Mouse (Mus musculus) lung, embryonic 15.5 days (tissue): ENCODE measurements around the gene Myh14. TPM values are rescaled to one million over a fixed set of nuclear protein-coding genes. Genes with fewer than 3 reads are reported as not detected.
A peak's percentile ranks its signal among the peaks of the same experiment; 100 is the strongest.

Source experiments
- ATAC-seq: fragments of 200-750 bp; cut with Nextera tagmentation; 2 replicates; pipeline ENCODE4 v1.8.0; 2017; ENCODE audit warnings: moderate number of reproducible peaks, borderline replicate concordance; ENCODE audit not compliant: low FRiP score, low TSS enrichment; ENCODE audit errors: extremely low read depth
- H3K27ac ChIP-seq: fragments of 300-500 bp; sonication (generic); 2 replicates; pipeline ENCODE4 v1.5.1; 2015; ENCODE audit warnings: moderate library complexity, mild to moderate bottlenecking, inconsistent platforms
- H3K27me3 ChIP-seq: fragments of 300-500 bp; sonication (generic); 2 replicates; pipeline ENCODE4 v1.6.1; 2015; ENCODE audit warnings: inconsistent platforms
- H3K36me3 ChIP-seq: fragments of 300-500 bp; sonication (generic); 2 replicates; pipeline ENCODE4 v1.6.1; 2015; ENCODE audit warnings: inconsistent platforms
- H3K4me1 ChIP-seq: fragments of 300-500 bp; sonication (generic); 2 replicates; pipeline ENCODE4 v1.6.1; 2015; ENCODE audit warnings: inconsistent platforms
- H3K4me2 ChIP-seq: fragments of 300-500 bp; sonication (generic); 2 replicates; pipeline ENCODE4 v1.6.1; 2015; ENCODE audit warnings: inconsistent platforms, mild to moderate bottlenecking, moderate library complexity
- H3K4me3 ChIP-seq: fragments of 300-500 bp; sonication (generic); 2 replicates; pipeline ENCODE4 v1.5.1; 2015; ENCODE audit warnings: mild to moderate bottlenecking, inconsistent platforms
- H3K9ac ChIP-seq: fragments of 300-500 bp; sonication (generic); 2 replicates; pipeline ENCODE4 v1.6.1; 2015; ENCODE audit warnings: inconsistent platforms
- H3K9me3 ChIP-seq: fragments of 300-500 bp; sonication (generic); 2 replicates; pipeline ENCODE4 v1.6.1; 2016; ENCODE audit warnings: inconsistent platforms
- WGBS: fragments of 180-500 bp; shearing (Covaris S2); methylation state at CpG from one replicate; pipeline ENCODE4 v1.1.7; 2015; 5-methylcytosine and 5-hydroxymethylcytosine counted together
- polyA plus RNA-seq: library from polyadenylated mRNA; unstranded; fragments of >200 nt; fragmentation: Nextera tagmentation; extraction: Ambion mirVana; gene quantifications from 2 replicates; pipeline ENCODE4 v1.2.1, GENCODE M21; 2015

Myh14 gene
- polyA plus RNA-seq, 1 experiment from 2014 or later: 47.8 TPM

- no peak overlapping the region for H3K9ac ChIP-seq
- H3K36me3 ChIP-seq: no peaks in the 10 kb centered on the region
- peaks cover 5% of the 10 kb centered on the region; the same call in 1 of the 2 replicates for H3K27me3 ChIP-seq
- WGBS: 80% methylated on average over 15 of the region's 15 CpGs
- H3K27ac ChIP-seq: no peak overlapping the region
- ATAC-seq: no peak
- H3K9me3 ChIP-seq: no peaks in the 10 kb centered on the region
- H3K4me2 ChIP-seq: no peak overlapping the region
- H3K4me3 ChIP-seq: no peak overlapping the region
- no peaks in the 10 kb centered on the region for H3K4me1 ChIP-seq
These were observed 42.1 kb downstream of the Myh14 start for GRCm38 (mm10) chr7:44628402-44629034.

DNA sequence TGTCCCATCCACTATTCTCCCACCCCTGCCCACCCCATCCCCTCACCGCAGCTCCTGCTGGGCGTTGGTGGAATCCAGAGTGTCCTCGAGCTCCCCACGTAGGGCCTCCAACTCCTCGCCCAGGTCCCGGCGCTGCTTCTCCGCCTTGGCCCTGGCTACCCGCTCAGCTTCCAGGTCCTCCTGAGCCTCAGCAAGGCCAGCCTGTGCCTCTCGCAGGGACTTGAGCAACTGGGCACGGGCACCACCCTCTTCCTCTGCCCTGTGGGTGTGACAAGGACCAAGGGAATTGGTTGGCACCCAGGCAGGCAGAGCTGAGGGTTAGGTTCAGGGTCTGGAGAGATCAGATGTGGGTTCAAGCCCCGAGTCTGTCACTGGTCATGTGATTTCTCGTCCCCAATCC, 43.7 kb downstream of the Myh14 start:
- H3K9me3 ChIP-seq: no peaks in the 10 kb centered on the region
- no peak overlapping the region for H3K4me2 ChIP-seq
- no peak overlapping the region for H3K9ac ChIP-seq
- ATAC-seq: no peak
- WGBS: 71% methylated on average over 13 of the region's 13 CpGs
- no peak overlapping the region for H3K27ac ChIP-seq
- H3K4me3 ChIP-seq: no peak overlapping the region
- no peaks in the 10 kb centered on the region for H3K4me1 ChIP-seq
- H3K27me3 ChIP-seq: no peaks in the 10 kb centered on the region
- H3K36me3 ChIP-seq: 0 out of 2 replicates have a peak, but pooled peaks cover 3% of the 10 kb centered on the region

DNA sequence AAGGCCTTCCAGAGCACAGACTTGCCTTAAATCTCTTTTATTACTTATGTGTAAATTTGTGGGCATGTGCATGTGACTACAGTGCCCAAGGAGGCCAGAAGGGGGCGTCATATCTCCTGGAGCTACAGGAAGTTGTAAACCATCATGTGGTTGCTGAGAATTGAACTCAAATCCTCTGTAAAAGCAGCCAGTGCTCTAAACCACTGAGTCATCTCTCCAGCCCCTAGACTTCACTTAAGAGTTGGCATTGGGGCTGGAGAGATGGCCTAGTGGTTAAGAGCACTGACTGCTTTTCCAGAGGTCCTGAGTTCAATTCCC, 44.6 kb downstream of the Myh14 start:
- Histone ChIP-seq H3K4me1 (no peaks in the 10 kb centered on the region), H3K27ac (no peak overlapping the region), H3K9me3 (no peaks in the 10 kb centered on the region), H3K9ac (no peak overlapping the region), H3K4me3 (no peak overlapping the region), H3K36me3 (0 out of 2 replicates have a peak, but pooled peaks cover 3% of the 10 kb centered on the region), H3K27me3 (no peaks in the 10 kb centered on the region), H3K4me2 (no peak overlapping the region)
- no peak for ATAC-seq
- 43% methylated on average over 1 of the region's 1 CpGs for WGBS

DNA sequence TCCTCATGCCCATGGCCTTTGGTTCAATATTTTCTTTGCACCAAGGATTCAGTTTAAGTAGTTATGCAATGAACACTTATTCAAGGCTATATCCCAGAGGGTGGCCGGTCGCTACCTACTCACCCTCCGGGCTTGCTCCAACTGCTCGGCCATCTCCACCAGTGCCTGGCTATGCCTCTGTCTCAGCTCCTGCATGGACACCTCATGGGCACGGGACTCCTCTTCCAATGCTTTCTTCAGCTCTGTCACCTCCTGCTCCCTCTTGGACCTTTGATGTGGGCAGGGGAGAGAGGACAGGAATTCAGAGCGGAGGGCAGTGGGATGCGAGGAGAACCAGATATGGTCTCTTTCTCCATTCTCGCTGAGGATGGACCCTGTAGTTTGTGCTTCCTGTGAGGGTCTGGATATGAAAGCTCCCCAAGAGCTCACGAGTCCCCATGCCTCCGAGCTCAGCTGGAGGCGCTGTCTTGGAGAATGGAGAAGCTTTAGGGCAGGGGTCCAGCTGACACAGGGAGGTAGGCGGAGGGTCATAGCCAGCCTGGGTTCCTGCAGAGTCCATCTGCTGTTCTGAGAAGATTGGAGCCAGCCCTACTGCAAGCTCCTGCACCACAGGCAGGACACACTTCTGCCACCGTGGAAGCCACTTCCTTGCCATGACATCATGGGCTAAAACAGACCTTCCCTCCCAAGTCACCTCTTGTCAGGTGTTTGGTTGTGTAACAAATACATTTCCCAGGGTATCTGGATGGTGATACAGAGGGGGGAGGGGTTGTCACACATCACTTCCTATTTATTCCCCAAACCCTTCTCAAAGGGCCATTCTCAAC, 45.2 kb downstream of the Myh14 start:
- 83% methylated on average over 13 of the region's 13 CpGs for WGBS

DNA sequence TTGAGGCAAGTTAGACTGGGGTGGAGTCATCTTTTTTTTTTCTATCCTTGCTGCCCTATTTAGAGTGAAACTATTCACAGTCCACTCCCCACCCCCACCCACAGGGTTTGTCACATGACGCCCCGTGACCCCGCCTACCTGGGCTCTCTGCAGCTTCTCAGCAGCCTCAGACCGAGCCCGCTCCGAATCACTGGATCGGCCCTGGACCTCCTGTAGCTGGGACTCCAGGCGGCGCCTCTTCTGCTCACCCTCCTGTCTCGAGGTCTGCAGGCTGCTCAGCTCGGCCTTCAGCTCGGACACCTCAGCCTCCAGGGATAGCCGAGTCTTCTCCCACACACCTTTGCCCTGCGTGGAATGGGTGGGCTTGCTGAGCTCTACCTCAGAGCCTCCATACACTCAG, 45.8 kb downstream of the Myh14 start:
- H3K9ac ChIP-seq: no peak overlapping the region
- no peak for ATAC-seq
- H3K4me3 ChIP-seq: no peak overlapping the region
- H3K36me3 ChIP-seq: peaks cover 10% of the 10 kb centered on the region; the same call in 1 of the 2 replicates
- 51% methylated on average over 14 of the region's 14 CpGs for WGBS
- H3K27me3 ChIP-seq: no peaks in the 10 kb centered on the region
- no peaks in the 10 kb centered on the region for H3K9me3 ChIP-seq
- H3K4me2 ChIP-seq: no peak overlapping the region
- H3K4me1 ChIP-seq: no peaks in the 10 kb centered on the region
- H3K27ac ChIP-seq: no peak overlapping the region

More for the DNA sequence above, 45.2 kb downstream of the Myh14 start:
- Histone ChIP-seq H3K27me3 (no peaks in the 10 kb centered on the region), H3K27ac (no peak overlapping the region), H3K4me1 (no peaks in the 10 kb centered on the region), H3K9ac (no peak overlapping the region), H3K9me3 (no peaks in the 10 kb centered on the region), H3K36me3 (peaks cover 5% of the 10 kb centered on the region; the same call in 1 of the 2 replicates), H3K4me2 (no peak overlapping the region), H3K4me3 (no peak overlapping the region)
- ATAC-seq: no peak

- no peaks in the 10 kb centered on the region for H3K4me1 ChIP-seq
- no peak overlapping the region for H3K4me3 ChIP-seq
- no peak overlapping the region for H3K9ac ChIP-seq
- no peak for ATAC-seq
- H3K9me3 ChIP-seq: no peaks in the 10 kb centered on the region
- no peaks in the 10 kb centered on the region for H3K27me3 ChIP-seq
- H3K27ac ChIP-seq: no peak overlapping the region
- H3K4me2 ChIP-seq: no peak overlapping the region
- 69% methylated on average over 3 of the region's 3 CpGs for WGBS
- peaks cover 12% of the 10 kb centered on the region for H3K36me3 ChIP-seq
These were observed 46.2 kb downstream of the Myh14 start for GRCm38 (mm10) chr7:44624543-44624826.

- 28% methylated on average over 18 of the region's 18 CpGs for WGBS
- Histone ChIP-seq H3K4me2 (no peak overlapping the region), H3K27ac (no peak overlapping the region), H3K4me1 (no peaks in the 10 kb centered on the region), H3K36me3 (peaks cover 14% of the 10 kb centered on the region), H3K27me3 (no peaks in the 10 kb centered on the region), H3K9ac (no peak overlapping the region), H3K4me3 (no peak overlapping the region), H3K9me3 (no peaks in the 10 kb centered on the region)
- ATAC-seq: no peak
These were observed 46.7 kb downstream of the Myh14 start for GRCm38 (mm10) chr7:44623714-44624542.

DNA sequence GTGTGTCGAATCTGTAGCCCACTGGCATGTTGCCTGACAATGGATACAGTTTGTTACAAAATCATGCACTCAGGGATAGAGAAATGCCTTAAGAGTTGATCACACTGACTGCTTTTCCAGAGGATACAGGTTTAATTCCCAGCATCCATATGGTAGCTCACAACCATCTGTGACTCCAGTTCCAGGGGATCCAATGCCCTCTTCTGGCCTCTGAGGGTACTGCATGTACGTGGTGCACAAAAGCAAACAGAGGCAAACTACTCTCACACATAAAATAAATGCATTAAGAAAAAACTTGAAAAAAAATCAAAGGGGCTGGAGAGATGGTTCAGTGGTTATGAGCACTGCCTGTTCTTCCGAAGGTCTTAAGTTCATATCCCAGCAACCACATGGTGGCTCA, 53.6 kb downstream of the Myh14 start:
- no peak for ATAC-seq
- H3K36me3 ChIP-seq: peaks cover 11% of the 10 kb centered on the region
- whole genome bisulfite sequencing: 67% methylated on average over 3 of the region's 3 CpGs
- H3K27me3 ChIP-seq: peaks cover 4% of the 10 kb centered on the region; the same call in 1 of the 2 replicates
- H3K4me2 ChIP-seq: no peak overlapping the region
- H3K27ac ChIP-seq: no peak overlapping the region
- no peak overlapping the region for H3K9ac ChIP-seq
- no peak overlapping the region for H3K4me3 ChIP-seq
- H3K9me3 ChIP-seq: no peaks in the 10 kb centered on the region
- 0 out of 2 replicates have a peak, but pooled peaks cover 4% of the 10 kb centered on the region for H3K4me1 ChIP-seq

GRCm38 (mm10) chr7:44615987-44616386, 54.7 kb downstream of the Myh14 start:
- no peak overlapping the region for H3K27ac ChIP-seq
- no peaks in the 10 kb centered on the region for H3K9me3 ChIP-seq
- peaks cover 11% of the 10 kb centered on the region for H3K36me3 ChIP-seq
- ATAC-seq: no peak
- H3K4me3 ChIP-seq: no peak overlapping the region
- H3K9ac ChIP-seq: no peak overlapping the region
- 0 out of 2 replicates have a peak, but pooled peaks cover 4% of the 10 kb centered on the region for H3K4me1 ChIP-seq
- H3K4me2 ChIP-seq: no peak overlapping the region
- peaks cover 4% of the 10 kb centered on the region; the same call in 1 of the 2 replicates for H3K27me3 ChIP-seq
- 68% methylated on average over 14 of the region's 14 CpGs for WGBS

- Histone ChIP-seq H3K4me1 (0 out of 2 replicates have a peak, but pooled peaks cover 4% of the 10 kb centered on the region), H3K4me3 (no peak overlapping the region), H3K9me3 (no peaks in the 10 kb centered on the region), H3K27ac (no peak overlapping the region), H3K9ac (no peak overlapping the region), H3K27me3 (peaks cover 4% of the 10 kb centered on the region; the same call in 1 of the 2 replicates), H3K4me2 (no peak overlapping the region), H3K36me3 (peaks cover 8% of the 10 kb centered on the region)
- WGBS: 9% methylated on average over 10 of the region's 10 CpGs
- ATAC-seq: no peak
These were observed 55.3 kb downstream of the Myh14 start for GRCm38 (mm10) chr7:44615309-44615708.

- no peaks in the 10 kb centered on the region for H3K36me3 ChIP-seq
- H3K4me2 ChIP-seq: peak overlapping the region; percentile 11; the same call in 1 of the 2 replicates
- H3K4me1 ChIP-seq: 0 out of 2 replicates have a peak, but pooled peaks cover 4% of the 10 kb centered on the region
- H3K9me3 ChIP-seq: no peaks in the 10 kb centered on the region
- peak overlapping the region; percentile 2; the same call in 1 of the 2 replicates for H3K27ac ChIP-seq
- H3K9ac ChIP-seq: no peak overlapping the region
- peak; percentile 64 for ATAC-seq
- WGBS: 8% methylated on average over 20 of the region's 20 CpGs
- peaks cover 4% of the 10 kb centered on the region; the same call in 1 of the 2 replicates for H3K27me3 ChIP-seq
- H3K4me3 ChIP-seq: no peak overlapping the region
These were observed 56.5 kb downstream of the Myh14 start for GRCm38 (mm10) chr7:44614041-44614688.
